Mouse (Mus musculus) heart, postnatal 25 days (tissue): ENCODE measurements around the gene Kif3c. TPM values are rescaled to one million over a fixed set of nuclear protein-coding genes. Genes with fewer than 3 reads are reported as not detected.

Experiments
- DNase-seq: peaks from one replicate; pipeline ENCODE4 v3.0.0; 2022; ENCODE audit warnings: low spot score
- intact Hi-C: fragments of 180-260 bp; cut with DNase I; formaldehyde crosslinking; loops from one replicate; pipeline ENCODE4 v1.15.1; 2025
- total RNA-seq, 2 experiments: library from RNA; stranded (reverse); gene quantifications; 2 replicates each; pipeline ENCODE4 v1.2.3; 2021

Kif3c gene
- 1 to 10 TPM; 3.8 to 4.4 TPM for total RNA-seq

GRCm38 (mm10) chr12:3364508-3365448 lies at the start of gene Kif3c:
TSS of gene Kif3c (plus strand) at chr12:3365132.
- DNase-seq: peak; percentile 36
- intact Hi-C loops: loop anchor here (5.0 kb wide), 1 partner anchor 57 kb away; the partner anchor contains the start of gene Rab10

GRCm38 (mm10) chr12:3316083-3316482 lies 48.8 kb upstream of the Kif3c start:
- no peak for DNase-seq
- intact Hi-C loops: loop anchor here (5.0 kb wide), 1 partner anchor 41 kb away; no protein-coding TSS in a partner anchor

- intact Hi-C loops: loop anchor here (5.0 kb wide), 1 partner anchor 40 kb away; no protein-coding TSS in a partner anchor
- no peak for DNase-seq
Measured at GRCm38 (mm10) chr12:3316937-3317336, 48.0 kb upstream of the Kif3c start.

GRCm38 (mm10) chr12:3319377-3319776 lies 45.6 kb upstream of the Kif3c start:
- peak; percentile 47 for DNase-seq
- intact Hi-C loops: loop anchor here (5.0 kb wide), 1 partner anchor 38 kb away; no protein-coding TSS in a partner anchor

GRCm38 (mm10) chr12:3323241-3323640 lies 41.7 kb upstream of the Kif3c start:
- DNase-seq: no peak
- intact Hi-C loops: no loop called here

GRCm38 (mm10) chr12:3325232-3325631 lies 39.7 kb upstream of the Kif3c start:
- DNase-seq: no peak
- intact Hi-C loops: no loop called here

- no peak for DNase-seq
- intact Hi-C loops: no loop called here
Measured at GRCm38 (mm10) chr12:3329677-3330076, 35.3 kb upstream of the Kif3c start.

GRCm38 (mm10) chr12:3338931-3339330 lies 26.0 kb upstream of the Kif3c start:
- no peak for DNase-seq

GRCm38 (mm10) chr12:3344155-3344554 lies 20.8 kb upstream of the Kif3c start:
- DNase-seq: no peak
- intact Hi-C loops: no loop called here

More at GRCm38 (mm10) chr12:3338931-3339330, 26.0 kb upstream of the Kif3c start:
- intact Hi-C loops: no loop called here

GRCm38 (mm10) chr12:3345038-3345437 lies 19.9 kb upstream of the Kif3c start:
- intact Hi-C loops: no loop called here
- no peak for DNase-seq

GRCm38 (mm10) chr12:3347682-3348081 lies 17.2 kb upstream of the Kif3c start:
- no peak for DNase-seq
- intact Hi-C loops: no loop called here

GRCm38 (mm10) chr12:3349387-3349786 lies 15.5 kb upstream of the Kif3c start:
- DNase-seq: no peak
- intact Hi-C loops: no loop called here

- no peak for DNase-seq
- intact Hi-C loops: no loop called here
Measured at GRCm38 (mm10) chr12:3350136-3350535, 14.8 kb upstream of the Kif3c start.

GRCm38 (mm10) chr12:3352216-3352615 lies 12.7 kb upstream of the Kif3c start:
- intact Hi-C loops: no loop called here
- no peak for DNase-seq

GRCm38 (mm10) chr12:3355068-3355467 lies 9.9 kb upstream of the Kif3c start:
- no peak for DNase-seq
- intact Hi-C loops: loop anchor here (5.0 kb wide), 1 partner anchor 38 kb away; no protein-coding TSS in a partner anchor

GRCm38 (mm10) chr12:3356824-3357223 lies 8.1 kb upstream of the Kif3c start:
- intact Hi-C loops: loop anchor here (5.0 kb wide), 1 partner anchor 40 kb away; no protein-coding TSS in a partner anchor
- no peak for DNase-seq

- peak; percentile 26 for DNase-seq
- intact Hi-C loops: loop anchor here (1.0 to 5.0 kb wide), 3 partner anchors 42 to 261 kb away; no protein-coding TSS in a partner anchor
Measured at GRCm38 (mm10) chr12:3359302-3359701, 5.6 kb upstream of the Kif3c start.

GRCm38 (mm10) chr12:3360043-3360442 lies 4.9 kb upstream of the Kif3c start:
- intact Hi-C loops: loop anchor here (5.0 kb wide), 1 partner anchor 53 kb away; the partner anchor contains the start of gene Rab10
- DNase-seq: no peak

GRCm38 (mm10) chr12:3364076-3364475 lies 856 bp upstream of the Kif3c start:
- no peak for DNase-seq
- intact Hi-C loops: loop anchor here (5.0 kb wide), 1 partner anchor 57 kb away; the partner anchor contains the start of gene Rab10

GRCm38 (mm10) chr12:3365449-3366189 lies 687 bp downstream of the Kif3c start:
- intact Hi-C loops: no loop called here

More at GRCm38 (mm10) chr12:3365449-3366189, 687 bp downstream of the Kif3c start:
- DNase-seq: no peak
